20 mouse cellular contexts compared by ENCODE assay signal in genomic region chr2:179481363-179481762, GRCm38 (mm10). TPM values are rescaled to one million over a fixed set of nuclear protein-coding genes. Genes with fewer than 3 reads are reported as not detected.
A peak's percentile ranks its signal among the peaks of the same experiment; 100 is the strongest.
DNase-seq lines count a peak whose midpoint lies in the region; ATAC-seq and TF ChIP-seq lines count a peak whose summit lies in the region.
"Had no signal": no experiment of that assay in that cellular context is flagged by ENCODE, and none has a peak within 500 bp of the region (broad histone marks: within the 10 kb centered on the region; RNA-seq: fewer than 3 reads in every experiment).

No protein-coding gene starts in this region.

- no peak overlapping the region for H3K9ac ChIP-seq in forebrain, embryonic 13.5 days
- H3K9ac ChIP-seq in forebrain, postnatal 0 days: no peak overlapping the region
- H3K9ac ChIP-seq in midbrain, embryonic 14.5 days (replicated peaks; ENCODE audit: low read length): no peak overlapping the region
- H3K9ac ChIP-seq in midbrain, embryonic 13.5 days (replicated peaks): no peak overlapping the region
- no peak overlapping the region for H3K9ac ChIP-seq in neural tube, embryonic 12.5 days
- H3K9ac ChIP-seq: embryonic facial prominence, embryonic 12.5 days; heart, embryonic 13.5 days; hindbrain, embryonic 13.5 days had no signal

- H3K27me3 ChIP-seq in forebrain, embryonic 13.5 days: no peaks in the 10 kb centered on the region
- no peaks in the 10 kb centered on the region for H3K27me3 ChIP-seq in forebrain, postnatal 0 days (ENCODE audit: insufficient read depth, low read length)
- H3K27me3 ChIP-seq in midbrain, embryonic 14.5 days (ENCODE audit: control insufficient read depth, insufficient read depth, low read length): no peaks in the 10 kb centered on the region
- H3K27me3 ChIP-seq in midbrain, embryonic 13.5 days: no peaks in the 10 kb centered on the region
- no peaks in the 10 kb centered on the region for H3K27me3 ChIP-seq in neural tube, embryonic 12.5 days (replicated peaks)
- H3K27me3 ChIP-seq: embryonic facial prominence, embryonic 12.5 days; heart, embryonic 13.5 days; hindbrain, embryonic 13.5 days had no signal

- 43% methylated on average over 10 of the region's 10 CpGs for WGBS in forebrain, embryonic 13.5 days
- whole genome bisulfite sequencing in forebrain, postnatal 0 days: 24% methylated on average over 10 of the region's 10 CpGs
- 53% methylated on average over 10 of the region's 10 CpGs for WGBS in midbrain, embryonic 14.5 days
- 59% methylated on average over 10 of the region's 10 CpGs for WGBS in midbrain, embryonic 13.5 days
- 46% methylated on average over 10 of the region's 10 CpGs for WGBS in neural tube, embryonic 12.5 days

- peak overlapping the region; percentile 52; the same call in 1 of the 2 replicates for H3K27ac ChIP-seq in forebrain, embryonic 13.5 days
- no peak overlapping the region for H3K27ac ChIP-seq in forebrain, postnatal 0 days (ENCODE audit: low read depth, low read length)
- no peak overlapping the region for H3K27ac ChIP-seq in midbrain, embryonic 14.5 days (replicated peaks; ENCODE audit: low read depth, low read length)
- no peak overlapping the region for H3K27ac ChIP-seq in midbrain, embryonic 13.5 days
- no peak overlapping the region for H3K27ac ChIP-seq in neural tube, embryonic 12.5 days
- H3K27ac ChIP-seq: embryonic facial prominence, embryonic 12.5 days; heart, embryonic 13.5 days; hindbrain, embryonic 13.5 days had no signal

- peaks cover 35% of the 10 kb centered on the region for H3K4me1 ChIP-seq in forebrain, embryonic 13.5 days
- H3K4me1 ChIP-seq in forebrain, postnatal 0 days (ENCODE audit: insufficient read depth): peaks cover 14% of the 10 kb centered on the region; the same call in 1 of the 2 replicates
- peaks cover 7% of the 10 kb centered on the region for H3K4me1 ChIP-seq in midbrain, embryonic 14.5 days (ENCODE audit: control insufficient read depth, insufficient read depth, low read length)
- peaks cover 22% of the 10 kb centered on the region for H3K4me1 ChIP-seq in midbrain, embryonic 13.5 days (replicated peaks)
- peaks cover 10% of the 10 kb centered on the region for H3K4me1 ChIP-seq in neural tube, embryonic 12.5 days
- H3K4me1 ChIP-seq: heart, embryonic 13.5 days had no signal

- TF ChIP-seq POLR2A in brain, embryonic 14.5 days (IDR thresholded peaks at IDR 0.05; ENCODE audit: borderline replicate concordance, extremely low read depth, insufficient read depth, insufficient read length, poor library complexity, severe bottlenecking): no peak

- no peak for DNase-seq in forebrain, postnatal 0 days
- peak; percentile 36 for DNase-seq in midbrain, embryonic 14.5 days
- DNase-seq in brain, embryonic 14.5 days (ENCODE audit: low read depth): peak; percentile 72
- no peak for DNase-seq in ovary, adult 18-20 months (ENCODE audit: low spot score)
- DNase-seq in right cerebral cortex, postnatal 10 days (ENCODE audit: low spot score in 2 of 2): no peak
- DNase-seq: adrenal gland, postnatal 10 days; cerebellum, adult 11-12 months; cerebellum, adult 9-10 months; cerebellum, postnatal 25 days; gastrocnemius, postnatal 36 days; heart, adult 11 months; heart, postnatal 36 days had no signal

- ATAC-seq in forebrain, embryonic 13.5 days: peak; percentile 60
- no peak for ATAC-seq in forebrain, postnatal 0 days
- ATAC-seq in midbrain, embryonic 14.5 days (ENCODE audit: low FRiP score, low TSS enrichment): no peak
- ATAC-seq in midbrain, embryonic 13.5 days: no peak
- peak; percentile 50 for ATAC-seq in neural tube, embryonic 12.5 days (ENCODE audit: low FRiP score, low read depth)

- TF ChIP-seq CTCF in forebrain, postnatal 0 days (IDR thresholded peaks at IDR 0.05; ENCODE audit: low read depth): no peak
- no peak for TF ChIP-seq CTCF in brain, embryonic 14.5 days (IDR thresholded peaks at IDR 0.05; ENCODE audit: borderline replicate concordance, extremely low read depth, insufficient read depth, insufficient read length)

- no peaks in the 10 kb centered on the region for H3K9me3 ChIP-seq in forebrain, embryonic 13.5 days (replicated peaks)
- H3K9me3 ChIP-seq in forebrain, postnatal 0 days (ENCODE audit: low read length): no peaks in the 10 kb centered on the region
- H3K9me3 ChIP-seq in midbrain, embryonic 14.5 days (ENCODE audit: control insufficient read depth, low read length): no peaks in the 10 kb centered on the region
- no peaks in the 10 kb centered on the region for H3K9me3 ChIP-seq in midbrain, embryonic 13.5 days
- H3K9me3 ChIP-seq in neural tube, embryonic 12.5 days: no peaks in the 10 kb centered on the region
- H3K9me3 ChIP-seq: embryonic facial prominence, embryonic 12.5 days; heart, embryonic 13.5 days; hindbrain, embryonic 13.5 days had no signal

- H3K36me3 ChIP-seq in forebrain, embryonic 13.5 days (ENCODE audit: poor library complexity, severe bottlenecking): no peaks in the 10 kb centered on the region
- no peaks in the 10 kb centered on the region for H3K36me3 ChIP-seq in forebrain, postnatal 0 days (ENCODE audit: insufficient read depth)
- no peaks in the 10 kb centered on the region for H3K36me3 ChIP-seq in midbrain, embryonic 14.5 days (ENCODE audit: control insufficient read depth, insufficient read depth, low read length)
- H3K36me3 ChIP-seq in midbrain, embryonic 13.5 days: no peaks in the 10 kb centered on the region
- no peaks in the 10 kb centered on the region for H3K36me3 ChIP-seq in neural tube, embryonic 12.5 days
- H3K36me3 ChIP-seq: embryonic facial prominence, embryonic 12.5 days; heart, embryonic 13.5 days; hindbrain, embryonic 13.5 days had no signal

- H3K4me2 ChIP-seq in forebrain, embryonic 13.5 days: no peak overlapping the region
- no peak overlapping the region for H3K4me2 ChIP-seq in forebrain, postnatal 0 days (ENCODE audit: low read depth)
- H3K4me2 ChIP-seq in midbrain, embryonic 14.5 days (ENCODE audit: low read length): no peak overlapping the region
- no peak overlapping the region for H3K4me2 ChIP-seq in midbrain, embryonic 13.5 days (replicated peaks)
- no peak overlapping the region for H3K4me2 ChIP-seq in neural tube, embryonic 12.5 days (replicated peaks)
- H3K4me2 ChIP-seq: embryonic facial prominence, embryonic 12.5 days; heart, embryonic 13.5 days; hindbrain, embryonic 13.5 days had no signal

- no peak overlapping the region for H3K4me3 ChIP-seq in forebrain, embryonic 13.5 days
- H3K4me3 ChIP-seq in forebrain, postnatal 0 days (ENCODE audit: low read depth, low read length): no peak overlapping the region
- H3K4me3 ChIP-seq in midbrain, embryonic 14.5 days (replicated peaks; ENCODE audit: low read depth, low read length): no peak overlapping the region
- H3K4me3 ChIP-seq in midbrain, embryonic 13.5 days (replicated peaks): no peak overlapping the region
- no peak overlapping the region for H3K4me3 ChIP-seq in neural tube, embryonic 12.5 days
- H3K4me3 ChIP-seq: embryonic facial prominence, embryonic 12.5 days; heart, embryonic 13.5 days; hindbrain, embryonic 13.5 days had no signal

RNA-seq across cellular contexts. Expression of gene Cdh4, which starts 39.1 kb away (rescaled TPM):
- 30.3 and 43.6 TPM in 2 replicates for polyA plus RNA-seq in forebrain, embryonic 13.5 days (2015; fragmentation: Nextera tagmentation; extraction: Ambion mirVana)
- total RNA-seq in forebrain, postnatal 0 days (2014; rRNA removed): 47.9 and 84.0 TPM in 2 replicates
- polyA plus RNA-seq in forebrain, postnatal 0 days (2015; fragmentation: Nextera tagmentation; extraction: Ambion mirVana): 44.0 and 58.9 TPM in 2 replicates
- polyA plus RNA-seq in midbrain, embryonic 14.5 days (2014; fragmentation: Nextera tagmentation; extraction: Ambion mirVana): 42.8 and 50.5 TPM in 2 replicates
- polyA plus RNA-seq in midbrain, embryonic 13.5 days (2015; fragmentation: Nextera tagmentation; extraction: Ambion mirVana): 36.7 and 37.1 TPM in 2 replicates
- polyA plus RNA-seq in brain, embryonic 14.5 days (2012; rRNA removed): 32.0 and 48.4 TPM in 2 replicates
- 19.1 and 22.6 TPM in 2 replicates for polyA plus RNA-seq in neural tube, embryonic 12.5 days (2016; fragmentation: Nextera tagmentation; extraction: Ambion mirVana)
- total RNA-seq: MEL had no signal
- polyA plus RNA-seq: C2C12 had no signal

Comparison
In these comparisons a context has a peak if more than half of its experiments do, and no peak if none do; other contexts are left out.
1. ATAC-seq: peak in forebrain, embryonic 13.5 days (single experiment) and neural tube, embryonic 12.5 days (single experiment); none in forebrain, postnatal 0 days (single experiment), midbrain, embryonic 14.5 days (single experiment) and midbrain, embryonic 13.5 days (single experiment).
2. DNase-seq: peak in midbrain, embryonic 14.5 days (single experiment) and brain, embryonic 14.5 days (single experiment); none in forebrain, postnatal 0 days (single experiment), ovary, adult 18-20 months (single experiment) and right cerebral cortex, postnatal 10 days (0 of 2).